Mouse (Mus musculus) heart, embryonic 11.5 days (tissue): ENCODE results near the gene Gm9999. TPM values are rescaled to one million over a fixed set of nuclear protein-coding genes. Genes with fewer than 3 reads are reported as not detected.

Source experiments
- ATAC-seq: fragments of 200-750 bp; cut with Nextera tagmentation; replicated peaks from 2 replicates; pipeline ENCODE4 v1.8.0; 2017; ENCODE audit warnings: moderate library complexity; ENCODE audit not compliant: insufficient number of reproducible peaks, low FRiP score, low TSS enrichment
- H3K27ac ChIP-seq: fragments of 300-500 bp; sonication (generic); 2 replicates; pipeline ENCODE4 v1.5.1; 2014; ENCODE audit warnings: mild to moderate bottlenecking, low read depth, low read length
- H3K27me3 ChIP-seq: fragments of 300-500 bp; sonication (generic); 2 replicates; pipeline ENCODE4 v1.6.1; 2014; ENCODE audit warnings: mild to moderate bottlenecking, low read length, mixed read lengths; ENCODE audit not compliant: control insufficient read depth, insufficient read depth
- H3K36me3 ChIP-seq: fragments of 300-500 bp; sonication (generic); 2 replicates; pipeline ENCODE4 v1.6.1; 2014; ENCODE audit warnings: mild to moderate bottlenecking, low read length, moderate library complexity, mixed read lengths; ENCODE audit not compliant: control insufficient read depth, insufficient read depth
- H3K4me1 ChIP-seq: fragments of 300-500 bp; sonication (generic); 2 replicates; pipeline ENCODE4 v1.6.1; 2014; ENCODE audit warnings: low read length; ENCODE audit not compliant: control insufficient read depth, insufficient read depth
- H3K4me2 ChIP-seq: fragments of 300-500 bp; sonication (generic); 2 replicates; pipeline ENCODE4 v1.6.1; 2014; ENCODE audit warnings: mild to moderate bottlenecking, moderate library complexity
- H3K4me3 ChIP-seq: fragments of 300-500 bp; sonication (generic); 2 replicates; pipeline ENCODE4 v1.5.1; 2014; ENCODE audit warnings: low read depth, low read length
- H3K9ac ChIP-seq: fragments of 300-500 bp; sonication (generic); 2 replicates; pipeline ENCODE4 v1.6.1; 2014; ENCODE audit warnings: mild to moderate bottlenecking, low read depth, low read length, moderate library complexity
- H3K9me3 ChIP-seq: fragments of 300-500 bp; sonication (generic); replicated peaks from 2 replicates; pipeline ENCODE4 v1.6.1; 2016; ENCODE audit warnings: low read length; ENCODE audit not compliant: control insufficient read depth
- WGBS: fragments of 180-500 bp; shearing (Covaris S2); extraction: QIAGEN DNeasy Blood & Tissue Kit; methylation state at CpG from one replicate; pipeline ENCODE4 v1.1.7; 2014; ENCODE audit not compliant: insufficient replicate concordance; 5-methylcytosine and 5-hydroxymethylcytosine counted together
- polyA plus RNA-seq: library from polyadenylated mRNA; unstranded; fragments of >200 nt; fragmentation: Nextera tagmentation; extraction: Ambion mirVana; gene quantifications from 2 replicates; pipeline ENCODE4 v1.2.1, GENCODE M21; 2014

Gm9999 gene
- polyA plus RNA-seq, 1 experiment from 2014 or later, result not detected

DNA sequence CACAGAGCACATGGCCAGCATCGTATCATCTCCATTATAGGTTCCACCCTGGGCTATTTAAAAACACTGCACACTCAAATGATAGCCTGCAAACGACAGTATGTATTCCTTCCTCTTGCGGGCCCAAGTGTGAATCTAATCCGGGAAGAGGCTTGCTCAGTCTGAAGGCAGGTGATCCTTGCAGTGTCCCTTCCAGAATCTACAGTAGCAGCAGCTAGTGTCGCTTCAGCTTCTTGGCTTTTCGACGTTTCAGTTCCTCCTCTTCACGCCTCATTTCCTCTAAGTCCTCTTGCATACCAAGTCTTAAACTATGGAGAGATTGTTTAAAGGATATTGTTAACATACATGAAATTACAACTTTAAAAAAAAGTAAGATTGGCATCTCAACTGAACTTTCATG is 9.7 kb downstream of the Gm9999 start:
- Histone ChIP-seq H3K27ac (no peak overlapping the region), H3K4me3 (no peak overlapping the region), H3K36me3 (peaks cover 23% of the 10 kb centered on the region), H3K4me2 (no peak overlapping the region), H3K4me1 (0 out of 2 replicates have a peak, but pooled peaks cover 3% of the 10 kb centered on the region), H3K9me3 (no peaks in the 10 kb centered on the region), H3K9ac (no peak overlapping the region), H3K27me3 (no peaks in the 10 kb centered on the region)
- ATAC-seq, result no peak
- 87% methylated on average over 8 of the region's 8 CpGs for WGBS

DNA sequence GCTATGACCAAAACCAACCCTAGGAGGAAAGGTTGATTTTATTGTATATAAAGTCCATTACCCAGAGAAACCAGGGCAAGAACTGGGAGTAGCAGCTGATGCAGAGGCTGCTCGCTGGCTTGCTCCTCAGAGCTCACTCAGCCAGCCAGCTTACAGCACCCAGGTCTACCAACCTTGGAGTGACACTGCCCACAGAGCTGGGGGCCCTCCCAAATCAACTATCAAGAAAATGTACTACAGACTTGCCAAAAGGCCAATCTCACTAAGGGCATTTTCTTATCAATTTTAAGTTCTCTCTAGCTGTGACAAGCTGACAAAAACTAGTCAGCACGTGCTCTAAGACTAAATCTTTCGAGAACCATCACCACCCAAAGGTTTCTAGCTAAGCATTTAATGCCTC is 12.2 kb downstream of the Gm9999 start:
- WGBS, result 94% methylated on average over 3 of the region's 3 CpGs
- H3K27ac ChIP-seq, result no peak overlapping the region
- H3K4me3 ChIP-seq, result no peak overlapping the region
- H3K36me3 ChIP-seq, result peaks cover 30% of the 10 kb centered on the region
- H3K27me3 ChIP-seq, result no peaks in the 10 kb centered on the region
- H3K4me2 ChIP-seq, result no peak overlapping the region
- H3K9ac ChIP-seq, result no peak overlapping the region
- H3K9me3 ChIP-seq, result no peaks in the 10 kb centered on the region
- H3K4me1 ChIP-seq, result peaks cover 7% of the 10 kb centered on the region; the same call in 1 of the 2 replicates
- no peak for ATAC-seq

DNA sequence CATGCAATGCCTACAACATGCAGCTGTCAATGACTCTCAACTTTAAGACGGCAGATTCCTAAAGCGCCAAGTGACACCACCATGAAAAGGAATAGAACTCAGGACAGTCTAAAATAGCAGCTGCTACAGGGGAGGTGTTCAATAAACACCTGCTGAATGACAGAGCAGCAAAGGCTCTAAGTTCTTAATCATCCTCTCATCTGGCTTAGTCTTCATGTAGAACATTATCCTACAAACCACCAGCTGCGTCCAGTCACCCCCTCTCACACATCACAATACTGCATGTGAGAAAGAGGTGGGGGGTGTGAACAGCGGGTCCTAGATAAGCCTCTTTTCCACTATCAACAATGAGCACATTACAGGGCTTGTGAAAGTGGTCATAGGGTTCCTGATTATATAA is 13.6 kb downstream of the Gm9999 start:
- Histone ChIP-seq H3K4me2 (no peak overlapping the region; the same call in 1 of the 2 replicates), H3K9ac (no peak overlapping the region), H3K27ac (no peak overlapping the region), H3K4me1 (peaks cover 16% of the 10 kb centered on the region), H3K27me3 (no peaks in the 10 kb centered on the region), H3K36me3 (peaks cover 28% of the 10 kb centered on the region), H3K9me3 (no peaks in the 10 kb centered on the region), H3K4me3 (no peak overlapping the region)
- ATAC-seq, result no peak
- WGBS, result 75% methylated on average over 4 of the region's 4 CpGs

DNA sequence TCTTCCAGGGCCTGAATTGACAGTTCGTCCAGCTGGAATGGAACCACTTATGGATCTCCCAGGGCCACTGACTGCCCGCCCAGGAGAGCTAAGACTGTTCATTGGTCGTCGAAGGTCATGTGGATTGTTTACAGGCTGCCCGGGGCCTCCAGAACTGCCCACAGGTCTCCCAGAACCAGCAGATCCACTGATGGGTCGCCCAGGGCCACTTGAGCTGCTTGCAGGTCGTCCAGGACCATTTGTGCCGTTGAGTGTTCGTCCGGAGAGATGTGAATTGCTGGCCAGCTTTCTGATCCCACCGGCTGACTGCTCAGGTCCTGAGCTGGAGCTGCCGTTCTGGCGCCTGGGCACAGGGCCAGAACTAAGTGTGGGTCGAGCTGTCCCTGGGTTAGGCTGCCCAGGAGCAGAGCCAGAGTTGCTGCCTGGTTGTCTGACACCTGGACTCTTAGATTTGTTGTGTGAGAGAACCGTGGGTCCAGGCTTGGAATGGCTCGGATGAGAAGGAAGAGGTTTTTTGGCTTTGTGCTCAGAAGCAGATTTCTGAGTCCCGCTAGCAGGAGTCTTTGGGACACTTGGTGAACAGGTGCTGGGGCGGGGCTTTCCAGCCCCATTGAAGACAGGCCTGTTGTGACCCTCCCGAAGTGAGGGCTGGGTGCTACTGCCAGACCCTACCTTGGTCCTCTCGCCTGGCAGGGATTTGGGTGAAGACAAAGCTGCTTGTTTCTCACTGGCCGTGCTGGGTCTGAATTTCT is 14.4 kb downstream of the Gm9999 start:
- WGBS, result 77% methylated on average over 21 of the region's 21 CpGs
- no peak overlapping the region for H3K4me3 ChIP-seq
- no peak overlapping the region for H3K27ac ChIP-seq
- H3K4me1 ChIP-seq, result peaks cover 23% of the 10 kb centered on the region
- no peak overlapping the region for H3K9ac ChIP-seq
- H3K36me3 ChIP-seq, result peaks cover 27% of the 10 kb centered on the region
- no peaks in the 10 kb centered on the region for H3K9me3 ChIP-seq
- no peak for ATAC-seq
- H3K4me2 ChIP-seq, result no peak overlapping the region
- H3K27me3 ChIP-seq, result no peaks in the 10 kb centered on the region

DNA sequence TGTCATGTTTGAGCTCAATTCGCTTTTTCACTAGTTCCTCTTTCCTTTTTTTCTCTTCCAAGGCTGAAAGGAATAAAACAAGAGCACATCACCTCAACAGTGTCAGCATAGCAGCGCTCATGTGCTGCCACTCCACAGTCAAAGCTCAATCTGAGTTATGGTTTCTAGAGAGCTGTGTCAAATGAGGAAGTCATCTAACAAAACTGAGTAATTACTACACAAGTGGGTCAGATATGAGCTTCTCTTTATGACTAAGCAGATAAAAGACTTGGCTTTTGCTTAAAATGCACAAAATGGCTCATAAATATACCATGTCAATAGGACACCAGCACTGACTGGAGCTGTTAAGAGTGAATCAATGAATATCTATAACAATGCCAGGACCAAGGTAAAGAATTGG is 15.6 kb downstream of the Gm9999 start:
- no peak overlapping the region for H3K4me2 ChIP-seq
- WGBS, result 95% methylated on average over 2 of the region's 2 CpGs
- H3K27ac ChIP-seq, result no peak overlapping the region
- no peak overlapping the region for H3K9ac ChIP-seq
- ATAC-seq, result no peak
- H3K4me3 ChIP-seq, result no peak overlapping the region
- H3K27me3 ChIP-seq, result no peaks in the 10 kb centered on the region
- peaks cover 33% of the 10 kb centered on the region for H3K4me1 ChIP-seq
- H3K9me3 ChIP-seq, result no peaks in the 10 kb centered on the region
- H3K36me3 ChIP-seq, result peaks cover 22% of the 10 kb centered on the region

DNA sequence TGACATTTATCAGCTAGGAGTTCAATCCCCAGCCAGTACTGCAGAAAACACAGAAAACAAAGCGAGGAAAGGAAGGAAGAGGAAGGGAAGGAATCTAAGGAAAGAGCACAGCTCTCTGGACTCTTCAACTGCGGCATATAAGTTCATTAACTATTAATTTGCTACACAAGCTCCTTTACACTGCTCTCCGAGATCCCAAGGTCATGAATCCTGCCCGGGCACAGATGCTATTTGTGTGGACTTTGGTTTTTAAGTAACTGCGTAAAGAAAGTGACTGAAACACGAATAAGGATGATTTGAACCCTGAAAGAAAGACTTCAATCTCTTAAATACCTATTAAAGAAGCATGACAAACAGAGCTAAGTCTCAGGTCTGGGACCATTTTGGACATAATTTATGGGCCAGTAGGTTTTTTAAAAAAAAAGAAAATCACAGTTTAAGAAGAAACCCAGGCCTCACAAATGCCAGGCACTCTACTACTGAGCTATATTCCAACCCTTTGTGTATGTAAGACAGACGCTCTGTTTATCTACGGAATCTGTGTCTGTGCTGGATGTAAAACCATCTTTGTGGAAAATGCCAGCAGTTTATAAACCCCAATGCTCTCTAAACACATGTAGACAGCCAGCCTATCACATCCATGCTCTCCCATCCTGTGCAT is 16.7 kb downstream of the Gm9999 start:
- Histone ChIP-seq H3K4me1 (peaks cover 33% of the 10 kb centered on the region), H3K4me3 (no peak overlapping the region), H3K27me3 (no peaks in the 10 kb centered on the region), H3K36me3 (peaks cover 16% of the 10 kb centered on the region), H3K27ac (no peak overlapping the region), H3K9me3 (no peaks in the 10 kb centered on the region), H3K4me2 (no peak overlapping the region), H3K9ac (no peak overlapping the region; the same call in 1 of the 2 replicates)
- 78% methylated on average over 8 of the region's 8 CpGs for WGBS
- ATAC-seq, result no peak

DNA sequence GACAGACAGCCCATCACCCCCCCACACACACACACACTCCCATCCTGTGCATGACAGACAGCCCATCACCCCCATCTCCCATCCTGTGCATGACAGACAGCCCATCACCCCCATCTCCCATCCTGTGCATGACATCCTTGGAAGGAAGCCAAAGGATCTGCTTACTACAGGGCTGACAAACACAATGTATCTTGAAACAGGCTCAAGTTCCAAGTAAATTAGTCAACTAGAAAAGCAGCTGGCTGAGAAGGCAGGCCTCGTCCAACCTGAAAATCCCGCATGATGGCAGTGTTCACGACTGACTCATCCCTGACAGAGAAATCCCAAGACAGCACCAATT is 17.2 kb downstream of the Gm9999 start:
- Histone ChIP-seq H3K9me3 (no peaks in the 10 kb centered on the region), H3K9ac (no peak overlapping the region), H3K4me3 (no peak overlapping the region), H3K27me3 (no peaks in the 10 kb centered on the region), H3K4me2 (no peak overlapping the region), H3K36me3 (peaks cover 15% of the 10 kb centered on the region), H3K27ac (no peak overlapping the region), H3K4me1 (peaks cover 33% of the 10 kb centered on the region)
- 64% methylated on average over 3 of the region's 3 CpGs for WGBS
- peak; percentile 43; the same call in 1 of the 2 replicates for ATAC-seq

DNA sequence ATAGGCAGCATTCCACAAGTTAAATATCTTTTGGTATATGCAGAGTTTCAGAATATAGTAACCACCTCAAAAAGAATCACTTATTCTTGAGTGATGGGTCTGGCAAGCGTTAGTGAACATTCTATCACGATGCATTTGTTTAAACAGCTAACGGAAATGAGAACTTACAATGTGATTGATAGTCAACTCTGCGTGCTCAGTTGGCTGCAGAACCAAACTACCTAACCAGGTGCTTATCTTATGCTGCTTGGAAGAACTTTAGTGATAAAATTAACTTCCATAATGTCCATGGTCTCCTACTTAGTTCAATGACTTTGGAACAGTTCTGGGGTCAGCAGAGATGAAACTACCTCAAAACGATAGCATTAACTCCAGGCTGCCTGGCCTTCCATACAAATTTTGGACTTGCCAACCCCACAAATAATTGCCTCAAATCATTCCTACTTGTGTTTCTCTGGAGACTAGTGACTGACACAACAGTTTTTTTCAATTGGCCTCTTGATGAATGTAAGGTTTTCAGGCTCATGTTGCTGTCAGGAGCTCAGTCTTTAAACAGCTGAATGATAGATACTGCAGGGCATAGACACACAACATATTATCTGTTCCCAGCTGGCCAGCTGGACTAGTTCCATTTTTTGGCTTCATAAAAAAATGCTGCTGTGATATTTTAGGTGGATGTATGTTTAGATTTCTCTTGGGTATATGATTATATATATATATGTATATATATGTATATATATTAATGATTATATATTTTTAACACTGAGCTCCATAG is 17.9 kb downstream of the Gm9999 start:
- peaks cover 33% of the 10 kb centered on the region for H3K4me1 ChIP-seq
- H3K4me3 ChIP-seq, result no peak overlapping the region
- no peaks in the 10 kb centered on the region for H3K27me3 ChIP-seq
- WGBS, result 64% methylated on average over 5 of the region's 5 CpGs
- H3K9ac ChIP-seq, result no peak overlapping the region
- no peak for ATAC-seq
- no peak overlapping the region for H3K27ac ChIP-seq
- H3K9me3 ChIP-seq, result no peaks in the 10 kb centered on the region
- H3K4me2 ChIP-seq, result no peak overlapping the region
- peaks cover 15% of the 10 kb centered on the region for H3K36me3 ChIP-seq
